Mouse (Mus musculus) right cerebral cortex, adult 18-20 months (tissue): ENCODE data around the gene Clcf1.

Source experiments
- DNase-seq: peaks from one replicate; pipeline ENCODE4 v3.0.0; 2022; ENCODE audit warnings: mixed read lengths

Gene Clcf1

DNA sequence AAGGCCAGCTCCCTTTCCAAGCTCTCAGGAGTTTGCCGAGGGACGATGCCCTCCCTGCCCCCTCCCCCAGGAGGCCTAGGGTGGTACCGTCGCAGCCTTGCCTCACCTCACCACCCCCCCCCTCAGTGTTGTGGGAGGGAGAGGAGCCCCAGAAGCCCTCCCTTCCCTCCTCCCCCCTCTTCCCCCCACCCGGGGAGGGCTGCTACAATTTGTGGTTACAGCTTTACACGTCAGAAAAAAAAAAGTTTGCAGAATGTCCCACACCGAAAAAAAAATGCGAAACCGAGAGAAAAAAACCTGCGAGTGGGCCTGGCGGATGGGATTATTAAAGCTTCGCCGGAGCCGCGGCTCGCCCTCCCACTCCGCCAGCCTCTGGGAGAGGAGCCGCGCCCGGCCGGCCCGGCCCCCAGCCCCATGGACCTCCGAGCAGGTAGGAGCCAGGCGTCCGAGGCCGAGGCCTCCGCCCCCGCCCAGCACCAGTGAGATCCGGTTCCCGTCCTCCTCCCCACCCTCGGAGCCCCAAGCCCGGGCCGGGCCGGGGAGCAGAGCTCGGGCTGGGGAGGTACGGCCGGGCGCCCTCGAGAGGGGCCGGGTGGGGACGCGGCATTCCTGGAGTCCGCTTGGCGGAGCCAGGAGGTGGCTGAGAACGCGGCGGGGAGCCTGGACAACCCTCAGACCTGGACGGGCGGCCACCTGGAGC lies at the start of gene Clcf1, which contains the start of gene AC109138.7:
Gene Clcf1, plus strand, starts transcription at position 168 of the 700 bp plus-strand sequence.
Gene AC109138.7, plus strand, starts transcription at position 287 of the 700 bp plus-strand sequence.
- no peak for DNase-seq

DNA sequence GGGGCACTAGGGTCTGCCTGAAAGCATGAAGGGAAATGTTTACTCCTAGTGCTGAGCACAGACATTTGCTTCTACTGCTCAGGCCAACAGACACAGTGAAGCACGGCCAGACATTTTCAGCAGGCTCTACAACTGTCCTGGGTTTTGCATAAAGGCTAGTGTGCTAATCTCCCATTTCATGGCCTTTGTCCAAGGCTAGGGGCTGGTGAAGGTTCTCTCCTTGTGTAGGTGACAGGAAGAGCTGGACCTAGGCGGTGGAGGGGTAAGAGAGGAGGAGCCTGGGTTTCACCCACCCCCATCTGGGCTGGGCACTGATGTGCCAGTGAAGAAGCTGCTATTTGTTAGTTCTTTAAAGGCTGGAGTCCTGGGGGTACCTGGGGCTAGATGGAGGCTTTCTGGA lies 49.3 kb upstream of the Clcf1 start:
- DNase-seq: no peak

DNA sequence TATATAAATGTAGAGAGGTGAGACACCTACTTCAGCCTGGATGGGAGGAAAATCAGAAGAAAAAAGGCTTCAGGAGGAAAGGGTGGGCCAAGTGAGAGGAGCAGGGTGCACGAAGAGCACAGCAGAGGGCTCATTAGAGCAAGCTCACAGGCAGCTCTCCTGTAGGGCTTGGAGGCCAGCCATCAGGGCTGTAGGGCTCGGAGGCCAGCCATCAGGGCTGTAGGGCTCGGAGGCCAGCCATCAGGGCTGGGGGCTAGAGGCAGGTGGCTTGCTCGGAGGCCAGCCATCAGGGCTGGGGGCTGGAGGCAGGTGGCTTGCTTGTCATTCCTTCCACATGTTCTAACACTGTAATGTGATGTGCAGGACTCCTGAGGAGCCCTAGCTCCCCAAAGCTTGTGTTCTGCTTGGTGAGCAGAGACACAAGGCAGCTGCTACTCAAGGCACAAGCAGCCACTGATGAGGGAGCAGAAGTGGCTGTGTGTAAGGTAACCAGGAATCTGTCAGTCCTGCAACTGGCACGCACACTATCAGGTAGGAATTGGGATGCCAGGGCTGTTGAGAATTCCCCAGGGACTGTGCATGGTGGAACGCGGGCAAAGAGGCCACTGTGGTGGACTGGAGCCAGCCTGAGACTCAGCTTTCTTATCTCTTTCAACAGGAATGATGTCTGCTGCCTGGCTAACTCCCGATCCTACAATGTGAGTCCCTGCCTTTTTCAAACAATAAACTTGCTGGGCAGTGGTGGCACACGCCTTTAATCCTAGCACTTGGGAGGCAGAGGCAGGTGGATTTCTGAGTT lies 47.2 kb upstream of the Clcf1 start:
- DNase-seq: no peak

DNA sequence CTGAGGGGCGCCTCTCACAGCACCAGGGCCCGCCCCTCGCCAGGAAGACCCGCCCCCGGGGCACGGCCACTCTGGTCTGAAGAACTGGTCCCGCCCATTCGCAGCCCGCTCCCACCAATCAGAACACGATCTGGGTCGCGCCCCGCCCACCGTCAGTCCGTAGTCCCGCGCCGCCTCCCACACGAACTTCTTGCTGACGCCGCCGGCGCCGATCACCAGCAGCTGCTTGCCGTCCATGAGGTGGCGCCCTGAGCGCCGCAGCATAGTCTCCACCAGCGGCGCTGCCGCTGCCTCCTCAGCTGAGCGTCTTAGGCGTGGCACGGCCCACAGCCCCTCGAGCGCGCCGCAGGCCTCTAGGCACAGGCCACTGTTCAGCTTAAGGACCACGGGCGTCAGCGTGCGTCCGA lies 44.7 kb upstream of the Clcf1 start:
- DNase-seq: peak; percentile 100

DNA sequence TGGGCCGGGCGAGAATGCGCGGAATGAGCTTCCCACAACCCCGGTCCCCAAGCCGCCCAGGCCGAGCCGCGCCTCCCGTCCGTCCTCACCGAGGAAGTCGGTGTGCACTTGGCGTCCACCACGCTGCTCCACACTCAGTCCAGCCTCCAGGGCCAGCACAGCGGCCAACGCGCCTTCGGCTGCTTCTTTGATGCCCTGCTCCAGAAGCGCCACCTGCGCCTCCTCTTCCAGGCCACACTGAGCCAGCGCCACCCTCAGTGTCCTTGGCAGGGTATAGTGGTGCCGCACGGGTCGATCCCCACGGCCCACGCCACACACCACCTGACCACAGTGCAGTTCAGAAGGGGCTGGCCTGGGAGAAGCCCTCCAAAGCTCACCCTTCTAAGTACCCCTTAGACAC lies 44.2 kb upstream of the Clcf1 start:
- no peak for DNase-seq

DNA sequence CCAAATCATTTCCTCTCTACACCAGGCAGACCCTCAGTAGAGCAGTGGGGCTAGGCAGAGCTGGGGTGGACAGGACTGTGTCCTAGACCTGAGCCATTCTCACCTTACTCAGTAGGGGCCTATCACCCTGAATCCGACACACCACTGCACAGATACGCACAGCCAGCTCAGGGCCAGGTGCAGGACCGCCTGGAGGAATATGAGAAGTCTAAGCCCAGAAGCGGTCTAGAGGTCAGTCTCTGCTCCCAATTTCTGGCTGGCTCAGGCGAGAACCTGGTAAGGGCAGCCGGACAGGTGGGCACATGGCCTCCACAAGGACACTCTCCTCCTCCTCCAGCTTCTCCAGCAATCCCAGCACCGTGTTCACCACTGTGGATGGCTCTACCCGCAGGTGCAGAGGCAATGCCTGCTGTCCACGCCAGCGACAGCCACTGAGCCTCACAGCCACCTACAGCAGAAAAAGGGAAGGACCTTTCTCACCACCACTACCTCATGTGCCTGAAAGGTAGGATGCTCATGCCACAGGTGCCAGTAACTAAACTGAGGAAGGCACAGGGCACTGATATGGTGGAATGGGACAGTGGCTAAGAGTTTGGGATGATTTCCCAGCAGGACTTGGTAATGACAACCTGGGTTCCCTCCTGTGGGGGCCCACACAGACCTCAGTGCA lies 43.2 kb upstream of the Clcf1 start:
- DNase-seq: no peak

DNA sequence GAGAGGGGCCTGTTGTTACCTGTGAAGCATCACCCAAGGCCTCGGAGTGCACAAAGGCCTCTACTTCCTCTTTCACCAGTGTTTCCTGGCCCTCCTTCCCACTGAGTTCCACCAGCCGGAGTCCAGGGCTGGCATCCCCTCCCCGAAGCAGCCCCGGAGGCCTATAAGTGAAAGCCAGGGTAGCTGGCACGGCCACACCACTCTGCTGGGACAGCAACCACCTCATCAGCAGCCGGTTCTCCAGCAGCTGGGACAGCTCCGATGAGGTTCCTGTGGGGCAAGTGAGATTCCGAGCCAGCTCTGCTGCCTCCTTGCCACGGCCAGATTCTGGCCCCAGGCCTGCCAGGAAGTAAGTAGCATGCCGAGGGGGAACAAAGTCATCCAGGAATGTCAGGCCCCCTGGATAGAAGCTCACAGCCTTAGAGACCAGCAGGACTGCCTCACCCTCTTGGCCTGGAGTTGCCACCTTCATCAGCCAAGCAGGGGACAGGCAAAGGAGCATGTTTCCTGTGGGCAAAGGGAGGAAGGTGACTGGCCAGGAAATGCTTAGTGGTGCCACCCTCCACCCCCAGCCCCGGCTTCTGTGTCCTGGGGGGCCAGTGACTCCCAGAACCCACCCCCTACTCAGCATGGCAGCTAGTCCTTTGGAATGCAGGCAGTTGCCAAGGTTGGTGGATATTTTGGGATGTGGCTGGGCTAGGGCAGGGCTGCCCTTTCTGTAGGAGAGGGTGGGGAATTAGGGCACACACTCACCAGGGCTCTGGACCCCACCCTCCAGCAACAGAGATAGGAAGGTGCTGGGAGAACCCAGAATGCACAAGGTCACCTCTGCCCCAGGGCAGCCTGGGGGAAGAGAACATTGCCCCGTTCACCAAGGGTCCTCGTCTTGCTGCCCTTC lies 42.4 kb upstream of the Clcf1 start:
- DNase-seq: no peak

DNA sequence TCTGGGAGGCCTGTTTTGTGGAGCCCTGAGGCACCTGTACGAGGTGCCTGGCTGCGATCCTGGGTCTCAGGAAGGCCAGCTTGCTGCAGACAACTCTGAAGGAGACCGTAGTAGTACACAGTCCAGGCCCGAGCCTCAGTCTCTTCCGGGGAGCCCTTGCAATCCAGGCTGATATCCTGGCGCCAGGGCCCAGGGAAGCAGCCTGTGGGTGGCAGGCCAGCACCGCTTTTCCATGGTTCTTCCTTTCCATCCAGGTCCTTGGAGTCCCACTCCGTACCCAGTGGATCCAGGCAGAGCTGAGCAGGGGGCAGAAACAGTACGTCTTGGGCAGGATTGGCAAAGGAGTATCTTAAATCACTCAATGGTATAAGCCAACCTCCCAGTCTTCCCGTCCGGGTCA lies 41.1 kb upstream of the Clcf1 start:
- no peak for DNase-seq

DNA sequence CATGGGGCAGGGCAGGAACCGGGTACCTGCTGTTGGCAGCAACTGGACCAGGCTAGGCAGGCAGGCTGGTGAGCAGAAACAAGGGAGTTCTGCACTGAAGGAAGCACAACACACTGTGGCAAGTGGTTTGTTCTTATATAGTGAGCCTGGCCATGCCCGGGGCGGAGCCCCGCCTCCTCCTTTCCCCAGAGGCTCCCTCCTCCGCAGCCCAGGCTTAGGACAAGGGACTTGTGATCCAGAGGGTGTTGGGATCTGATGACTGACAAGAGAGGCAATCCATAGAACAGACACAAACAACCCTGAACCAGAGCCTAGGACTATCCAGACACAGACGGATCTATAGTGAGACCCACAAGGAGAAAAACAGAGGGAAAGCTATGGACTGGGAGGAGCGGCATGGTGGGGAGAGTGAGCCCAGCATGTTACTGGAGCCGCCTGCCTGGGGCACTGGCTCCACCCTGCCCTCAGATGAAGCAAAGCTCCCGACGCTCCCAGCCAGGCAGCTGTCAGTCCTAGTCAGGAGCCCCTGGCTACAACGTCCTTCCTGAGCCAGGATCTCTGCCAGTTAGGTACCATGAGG lies 38.6 kb upstream of the Clcf1 start, which contains the start of gene Carns1:
Gene Carns1, minus strand, starts transcription at position 112 of the 580 bp plus-strand sequence.
- peak; percentile 44 for DNase-seq

DNA sequence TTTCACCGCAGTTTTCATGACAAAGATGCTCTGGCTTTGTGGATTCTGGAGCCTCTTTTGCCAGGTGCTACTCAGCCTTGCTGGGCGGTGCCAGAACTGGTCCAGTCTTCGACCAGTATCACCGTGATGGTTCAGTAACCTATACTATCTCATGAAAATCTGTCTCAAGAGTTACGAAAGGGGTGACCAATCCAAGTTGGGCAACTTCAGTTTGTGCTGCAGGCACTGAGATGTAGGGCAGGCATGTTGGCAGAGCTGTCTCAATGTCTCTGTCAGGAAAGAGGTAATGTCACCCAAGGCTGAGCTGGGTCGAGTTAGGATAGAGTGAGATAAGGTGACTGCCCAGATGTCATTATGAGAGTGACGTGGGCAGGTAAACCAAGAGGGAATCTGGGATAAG lies 33.6 kb upstream of the Clcf1 start:
- DNase-seq: no peak

DNA sequence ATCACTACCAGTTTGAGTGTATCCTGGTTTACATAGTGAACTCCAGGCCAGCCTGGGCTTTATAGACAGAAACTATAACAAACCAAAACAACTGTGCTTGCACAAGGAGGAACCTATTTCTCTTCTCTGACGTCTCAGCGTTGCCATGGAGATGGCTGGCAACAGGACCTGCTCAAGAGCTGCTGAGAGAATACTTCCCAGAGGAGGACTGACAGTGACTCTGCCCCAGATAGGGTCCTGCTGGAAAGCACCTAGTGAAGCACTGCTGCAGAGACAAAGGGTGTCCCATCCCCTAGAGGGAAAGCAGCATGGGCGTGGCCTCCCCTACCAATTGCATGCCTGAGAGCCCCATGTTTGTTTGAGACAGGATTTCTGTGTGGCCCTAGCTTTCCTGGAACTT lies 32.1 kb upstream of the Clcf1 start:
- DNase-seq: peak; percentile 82

DNA sequence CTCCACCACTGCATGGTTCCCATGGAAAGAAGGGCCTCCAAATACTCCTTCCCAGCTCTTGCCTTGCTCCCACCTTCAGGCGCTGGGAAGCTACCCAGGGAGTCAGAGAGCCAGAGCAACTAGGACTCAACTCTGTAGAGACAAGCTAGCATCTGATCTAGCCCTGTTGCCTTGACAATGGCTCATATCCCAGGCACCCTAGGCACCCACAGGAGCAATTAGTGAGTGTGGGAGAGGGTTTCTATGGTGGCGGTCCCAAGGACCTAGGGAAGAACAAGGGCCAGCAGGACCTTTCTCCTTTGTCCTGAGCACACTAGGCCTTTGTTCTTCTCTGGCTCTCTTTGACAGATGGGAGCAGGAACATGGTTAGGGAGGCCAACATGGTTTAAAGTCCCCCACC lies 30.3 kb upstream of the Clcf1 start:
- no peak for DNase-seq

DNA sequence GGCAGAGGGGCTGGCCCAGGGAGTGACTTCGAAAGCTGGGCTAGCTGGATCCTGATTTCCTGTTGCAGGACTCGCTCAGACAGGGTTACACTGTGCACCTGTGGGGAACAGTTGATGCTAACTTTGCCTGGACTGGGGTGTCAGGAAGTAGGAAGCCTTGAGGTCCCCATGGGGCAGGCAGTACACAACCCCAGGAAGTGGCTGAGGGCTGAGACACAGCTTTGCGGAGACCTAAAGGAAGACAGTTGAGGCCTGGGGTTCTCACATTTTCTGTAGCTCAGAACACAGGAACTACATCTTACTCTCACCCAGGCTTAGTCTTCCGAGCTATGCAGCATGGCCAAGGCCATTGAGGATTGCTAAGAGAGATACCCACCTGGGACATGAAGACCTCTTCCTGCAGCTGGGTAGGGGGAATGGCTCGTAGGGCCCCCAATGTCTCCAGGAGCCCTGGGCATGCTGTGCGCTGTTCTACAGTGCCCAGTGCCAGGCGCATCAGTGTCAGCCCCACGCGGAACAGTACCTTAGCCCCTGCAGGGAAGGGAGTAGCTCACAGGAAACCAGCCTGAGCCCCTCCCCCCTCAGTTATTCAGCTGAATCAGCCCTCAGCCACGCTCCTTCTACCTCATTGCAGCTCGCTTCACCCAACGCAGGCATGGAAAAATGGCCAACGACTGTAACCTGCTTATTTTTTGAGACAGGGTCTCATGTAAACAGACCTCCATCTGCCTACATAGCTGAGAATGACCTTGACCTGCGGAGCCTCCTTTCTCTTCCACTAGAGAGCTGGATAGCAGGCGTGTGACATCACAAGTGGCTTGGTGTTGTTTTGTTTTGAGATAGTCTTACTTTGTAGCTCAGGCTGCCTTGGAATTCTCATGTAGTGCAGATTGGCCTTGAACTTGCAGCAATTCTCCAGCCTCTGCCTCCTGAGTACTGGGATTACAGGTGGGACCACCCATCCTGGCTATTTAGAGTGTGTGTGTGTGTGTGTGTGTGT lies 28.8 kb upstream of the Clcf1 start:
- DNase-seq: no peak

DNA sequence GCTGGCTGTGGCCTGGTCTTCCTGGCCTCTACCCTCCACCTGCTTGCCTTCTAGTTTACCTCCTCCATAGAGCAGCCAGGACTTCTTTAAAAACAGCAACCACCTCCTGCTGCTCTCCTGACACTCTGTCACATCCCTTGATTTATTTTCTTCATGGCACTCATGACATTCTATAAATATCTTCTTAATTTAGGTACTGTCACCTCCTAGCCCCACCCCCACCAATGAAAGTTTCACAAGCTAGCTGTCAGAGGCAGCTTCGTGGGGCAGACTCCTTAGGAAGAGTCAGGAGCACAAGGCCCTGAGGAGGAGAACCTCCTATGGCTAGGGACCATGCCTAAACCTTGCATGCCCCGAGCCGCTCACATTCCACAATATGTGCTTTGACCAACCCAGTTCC lies 26.7 kb upstream of the Clcf1 start:
- DNase-seq: no peak

DNA sequence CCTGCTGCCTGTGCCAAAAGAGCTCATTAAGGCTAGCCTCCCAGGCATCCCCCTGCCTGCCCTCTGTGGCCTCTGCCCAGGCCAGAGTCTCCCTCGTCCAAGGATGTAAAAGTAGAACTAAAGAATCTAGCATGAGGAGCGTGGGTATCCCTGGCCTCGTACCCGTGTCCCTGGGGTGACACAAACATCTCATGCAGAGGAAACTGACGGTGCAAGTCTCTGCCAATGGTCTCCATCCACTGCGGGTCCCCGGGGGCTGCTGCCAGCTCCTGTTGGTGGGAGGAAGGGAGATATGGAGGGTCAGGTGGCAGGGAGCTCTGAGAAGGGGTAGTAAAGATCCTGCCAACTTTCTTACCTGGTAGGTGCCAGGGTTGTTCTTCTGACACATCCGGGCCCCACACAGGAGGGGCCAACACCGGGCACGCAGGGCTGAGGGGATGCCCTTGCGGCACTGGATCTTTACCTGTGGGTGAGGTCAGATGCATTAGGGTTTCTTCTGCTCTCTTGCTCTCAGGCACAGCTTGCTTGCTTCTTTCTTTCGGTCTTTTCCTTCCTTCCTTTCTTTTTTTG lies 24.9 kb upstream of the Clcf1 start:
- DNase-seq: no peak

DNA sequence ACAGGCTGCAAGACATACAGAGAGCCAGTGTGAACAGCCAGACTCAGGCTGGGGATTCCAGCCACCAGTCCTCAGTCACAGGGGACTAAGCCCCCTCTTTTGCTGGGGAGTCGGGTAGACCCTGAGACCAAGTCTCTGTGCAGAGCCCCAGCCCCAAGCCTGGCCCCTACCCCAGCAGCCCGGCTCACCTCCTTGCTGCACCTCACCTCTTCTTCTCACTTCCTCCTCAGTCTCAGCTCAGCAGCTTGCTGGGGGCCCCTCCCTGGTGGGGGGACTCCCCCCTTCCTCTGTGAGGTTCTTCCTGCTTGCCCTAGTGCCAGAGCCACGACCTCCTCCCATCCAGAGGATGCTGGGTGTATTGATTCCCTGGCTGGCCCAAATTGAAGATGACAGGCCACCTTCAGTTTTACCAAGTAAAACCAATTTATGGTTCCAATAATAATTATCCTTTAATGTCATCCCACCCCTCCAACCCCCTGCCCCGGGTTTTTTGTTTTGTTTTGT lies 23.2 kb upstream of the Clcf1 start, which contains the start of gene Tbc1d10c:
Gene Tbc1d10c, minus strand, starts transcription at position 454 of the 504 bp plus-strand sequence.
- DNase-seq: no peak

DNA sequence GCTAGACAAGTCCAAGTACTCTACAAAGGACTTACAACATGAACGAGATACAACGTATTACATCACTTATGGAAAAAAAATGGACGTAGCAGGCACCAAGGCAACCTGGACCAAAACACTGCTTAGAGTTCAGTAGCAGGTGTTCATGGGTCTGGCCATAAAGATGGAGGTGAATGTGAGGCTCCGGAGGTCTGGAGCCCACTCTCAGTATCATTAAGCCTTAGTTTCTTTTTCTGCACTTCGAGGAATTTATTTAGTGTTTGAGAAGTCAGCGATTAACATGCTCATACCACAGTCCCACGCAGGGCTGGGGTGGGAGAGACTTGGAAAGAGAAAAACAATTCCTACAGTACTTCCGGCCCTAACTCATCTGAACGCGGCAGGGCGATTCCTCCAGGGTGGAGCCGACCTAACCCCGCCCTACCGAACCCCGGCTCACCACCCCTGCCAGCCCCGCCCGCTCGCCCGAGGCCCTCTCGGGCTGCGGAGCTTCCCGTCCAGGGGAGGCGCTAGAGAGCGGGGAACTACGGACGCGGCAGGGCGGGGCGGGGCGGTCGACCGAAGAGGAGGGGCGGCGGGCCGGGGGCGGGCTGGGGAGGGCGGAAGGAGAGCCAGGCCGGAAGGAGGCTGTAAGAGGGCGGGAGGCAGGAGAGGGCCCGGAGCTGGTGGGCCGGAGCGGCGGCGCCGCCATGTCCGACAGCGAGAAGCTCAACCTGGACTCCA lies 22.3 kb upstream of the Clcf1 start, which contains the start of gene Ppp1ca:
Gene Ppp1ca, plus strand, starts transcription at position 538 of the 723 bp plus-strand sequence.
- peak; percentile 94 for DNase-seq

DNA sequence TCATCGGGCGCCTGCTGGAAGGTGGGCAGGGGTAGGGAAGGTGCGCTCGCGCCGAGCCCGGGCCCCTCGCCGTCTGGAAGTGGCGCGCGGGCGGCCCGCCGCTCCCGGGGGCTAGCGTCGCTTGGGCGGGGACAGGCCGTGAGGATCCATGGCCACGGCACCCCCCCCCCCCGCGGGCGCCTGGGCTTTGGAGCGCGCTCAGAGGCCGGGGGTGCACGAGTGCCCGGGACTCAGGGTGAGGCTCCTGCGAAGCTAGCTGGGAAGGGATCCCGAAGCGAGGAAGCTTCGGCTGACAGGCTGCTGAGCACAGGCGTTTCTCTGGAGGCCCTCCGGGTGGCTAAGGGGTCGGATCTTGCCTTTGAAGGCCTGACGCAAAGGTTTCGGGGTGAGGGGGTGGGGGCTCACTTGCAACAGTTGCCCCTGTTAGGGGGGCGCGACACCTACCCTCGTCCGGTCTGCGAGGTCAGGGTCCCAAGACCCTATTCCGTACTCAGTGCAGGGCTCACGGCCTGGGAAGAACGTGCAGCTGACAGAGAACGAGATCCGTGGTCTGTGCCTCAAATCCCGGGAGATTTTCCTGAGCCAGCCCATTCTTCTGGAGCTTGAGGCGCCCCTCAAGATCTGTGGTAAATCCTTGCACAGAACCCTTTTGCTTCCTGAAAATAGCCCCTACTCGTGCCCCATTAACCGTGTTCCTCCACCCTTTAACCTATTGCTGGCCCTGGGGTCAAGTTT lies 21.6 kb upstream of the Clcf1 start:
- DNase-seq: no peak

DNA sequence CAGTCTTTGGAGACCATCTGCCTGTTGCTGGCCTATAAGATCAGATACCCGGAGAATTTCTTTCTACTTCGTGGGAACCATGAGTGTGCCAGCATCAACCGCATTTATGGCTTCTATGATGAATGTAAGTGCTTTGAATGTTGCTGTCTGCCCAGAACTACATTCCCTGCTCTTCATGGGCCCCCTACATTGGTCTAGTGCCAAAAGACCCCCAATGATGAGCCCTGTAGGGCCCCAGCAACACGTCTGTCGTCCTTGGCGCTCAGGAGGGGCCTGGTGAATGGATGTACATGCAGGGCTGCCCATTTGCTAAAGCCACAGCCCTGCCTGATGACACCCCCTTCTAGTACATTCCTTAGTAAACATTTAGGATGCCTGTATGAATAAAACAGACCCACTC lies 20.9 kb upstream of the Clcf1 start:
- no peak for DNase-seq
